Mouse (Mus musculus) retina, postnatal 7 days (tissue): Measurements from ENCODE around the gene Gm20388.

Experiments
- DNase-seq: peaks from one replicate; pipeline ENCODE4 v3.0.0-alpha.2; 2012; ENCODE audit warnings: low read depth, low spot score

The Gm20388 gene

DNA sequence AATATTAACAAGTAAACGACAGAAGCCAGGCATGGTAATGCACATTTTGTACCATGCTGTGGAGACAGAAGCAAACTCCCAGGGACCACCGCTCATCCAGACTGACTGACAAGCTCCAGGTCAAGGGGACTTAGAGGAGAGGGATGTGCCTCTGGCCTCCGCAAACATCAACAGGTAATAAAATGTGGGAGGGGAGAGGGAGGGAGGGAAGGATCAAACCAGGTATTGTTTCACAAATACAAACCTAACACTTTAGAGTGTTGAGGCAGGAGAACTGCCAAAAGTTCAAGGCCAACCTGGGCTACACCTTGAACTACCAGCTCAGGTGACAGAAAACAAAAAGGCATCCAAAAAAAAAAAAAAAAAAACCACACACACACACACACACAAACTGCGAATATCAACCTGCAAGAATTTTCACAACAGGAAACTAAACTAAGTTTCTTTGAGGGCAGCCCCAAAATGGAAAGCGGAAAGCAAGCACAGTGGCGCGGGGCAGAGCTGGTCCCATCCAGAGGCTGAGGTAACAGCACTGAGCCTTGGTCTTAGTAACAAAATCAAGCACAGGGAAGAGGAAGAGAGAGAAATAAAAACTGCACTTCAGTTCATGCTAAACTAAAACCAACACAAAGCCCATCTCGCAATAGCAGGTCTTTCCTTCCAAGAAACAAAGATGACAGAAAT lies 3076.0 kb downstream of the Gm20388 start:
- DNase-seq = no peak

GRCm38 (mm10) chr8:122987255-122987654 lies 3076.6 kb downstream of the Gm20388 start:
- no peak for DNase-seq

- no peak for DNase-seq
Measured at GRCm38 (mm10) chr8:122988955-122989354, 3078.3 kb downstream of the Gm20388 start.

GRCm38 (mm10) chr8:122989976-122990375 lies 3079.3 kb downstream of the Gm20388 start:
- DNase-seq = no peak

DNA sequence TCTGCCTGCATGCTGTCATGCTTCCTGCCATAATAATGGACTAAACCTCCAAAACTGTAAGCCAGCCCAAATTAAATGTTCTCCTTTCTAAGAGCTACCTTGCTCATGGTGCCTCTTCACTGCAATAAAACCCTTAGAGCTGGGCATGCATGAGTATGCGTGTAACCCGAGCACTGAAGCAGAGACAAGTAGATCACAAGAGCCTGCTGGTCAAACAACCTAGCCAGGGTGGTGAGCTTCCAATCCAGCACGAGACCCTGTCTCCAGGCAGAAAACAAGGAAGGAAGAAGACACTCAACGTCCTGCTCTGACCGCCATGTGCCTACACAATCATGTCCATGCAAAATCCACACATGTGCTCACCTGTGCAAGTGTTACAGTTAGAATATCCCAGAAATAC lies 3080.7 kb downstream of the Gm20388 start:
- no peak for DNase-seq

GRCm38 (mm10) chr8:122992296-122992695 lies 3081.7 kb downstream of the Gm20388 start:
- no peak for DNase-seq

GRCm38 (mm10) chr8:122993031-122993430 lies 3082.4 kb downstream of the Gm20388 start:
- no peak for DNase-seq

DNA sequence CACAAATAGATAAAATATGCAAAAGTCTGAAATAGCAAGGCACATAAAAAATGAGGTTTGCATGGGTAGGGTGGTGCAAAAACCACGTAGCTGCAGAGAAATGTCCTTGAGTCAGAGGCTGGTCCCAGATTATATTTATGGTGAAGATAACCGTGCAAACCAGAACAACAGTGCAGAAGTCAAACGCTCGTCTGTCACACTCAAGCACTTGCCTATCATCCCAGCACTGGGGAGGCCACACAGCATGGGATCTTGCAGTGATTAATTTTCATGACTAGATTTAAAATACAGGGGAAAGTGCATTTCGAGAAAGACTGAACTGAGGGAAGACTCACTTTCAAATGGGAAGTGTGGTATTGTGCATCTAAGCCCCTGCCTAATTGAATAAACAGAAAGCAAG lies 3083.1 kb downstream of the Gm20388 start:
- DNase-seq = no peak

GRCm38 (mm10) chr8:122997963-122998362 lies 3087.3 kb downstream of the Gm20388 start:
- no peak for DNase-seq

GRCm38 (mm10) chr8:123000311-123000710 lies 3089.7 kb downstream of the Gm20388 start:
- DNase-seq = no peak

DNA sequence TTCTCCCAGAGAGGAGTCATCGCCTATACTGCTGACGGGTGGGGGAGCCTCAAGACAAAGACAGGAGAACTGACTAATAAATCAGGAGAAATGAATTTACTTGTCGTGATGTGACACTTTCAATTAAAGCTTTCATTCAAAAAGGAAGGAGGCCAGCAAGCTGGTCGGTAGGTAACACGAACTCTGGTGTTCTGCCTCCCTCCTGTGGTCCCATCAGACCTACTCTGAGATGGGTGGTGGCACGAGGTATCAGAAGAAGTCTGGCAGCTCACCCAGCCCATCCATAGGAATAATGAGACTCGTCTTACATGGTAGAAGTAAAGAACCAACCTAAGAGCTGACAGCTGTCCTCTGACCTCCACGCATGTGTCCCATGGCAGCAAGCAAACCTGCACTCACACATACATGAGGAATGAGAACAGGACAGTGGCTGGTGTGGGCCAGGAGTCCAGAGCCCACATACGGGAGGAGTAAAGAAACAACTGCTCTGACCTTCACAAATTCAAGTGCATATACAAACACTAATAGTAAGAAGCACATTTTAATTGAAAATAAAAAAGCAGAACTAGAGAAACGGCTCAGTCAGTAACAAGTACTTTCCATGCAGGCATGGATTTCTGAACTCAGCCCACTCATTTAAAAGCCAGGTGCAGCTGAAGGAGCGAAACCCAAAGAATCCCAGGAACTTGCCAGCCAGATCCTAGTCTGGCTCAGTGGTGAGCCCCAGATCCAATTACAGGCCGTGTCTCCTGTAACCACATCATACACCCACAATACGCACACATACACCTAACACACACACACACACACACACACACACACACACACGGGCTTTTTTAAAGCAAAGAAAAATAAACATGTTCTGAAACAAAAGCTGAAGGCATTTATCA lies 3093.6 kb downstream of the Gm20388 start:
- DNase-seq = no peak

DNA sequence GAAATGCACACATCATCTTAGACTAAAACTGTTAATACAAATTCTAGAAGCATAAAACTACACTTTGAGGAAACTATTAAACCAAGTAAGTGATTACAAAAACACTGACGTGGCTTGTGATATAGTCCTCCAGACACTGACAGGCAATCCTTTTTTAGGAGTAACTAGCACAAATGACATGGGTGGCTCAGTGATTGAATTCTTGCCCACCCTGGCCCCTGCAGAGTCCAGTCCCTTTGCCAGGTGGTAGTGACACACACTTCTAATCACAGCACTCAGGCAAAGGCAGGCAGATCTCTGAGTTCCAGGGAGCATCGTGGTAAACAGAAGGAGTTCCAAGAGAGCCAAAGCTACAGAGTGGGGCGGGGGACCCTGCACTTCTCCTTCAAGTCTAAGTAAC lies 3094.7 kb downstream of the Gm20388 start:
- no peak for DNase-seq

GRCm38 (mm10) chr8:123005805-123006204 lies 3095.2 kb downstream of the Gm20388 start:
- no peak for DNase-seq

DNA sequence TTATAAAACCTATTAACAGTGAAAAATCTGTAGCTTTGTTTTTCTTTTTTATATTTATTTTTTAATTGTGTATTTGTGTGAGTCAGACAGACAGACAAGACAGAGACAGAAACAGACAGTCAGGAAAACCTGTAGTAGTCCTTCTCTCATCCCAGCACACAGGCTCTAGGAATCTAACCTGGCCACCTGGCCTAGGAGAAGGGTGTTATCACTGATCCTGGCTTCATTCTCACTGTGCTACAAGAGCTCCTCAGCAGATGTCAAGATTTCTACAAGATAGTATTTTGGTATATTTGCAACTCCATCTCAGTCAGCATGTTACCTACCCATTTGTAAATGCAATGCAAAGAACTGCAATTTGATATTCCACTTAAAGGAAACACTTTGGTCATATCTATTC lies 3100.7 kb downstream of the Gm20388 start:
- DNase-seq = no peak

DNA sequence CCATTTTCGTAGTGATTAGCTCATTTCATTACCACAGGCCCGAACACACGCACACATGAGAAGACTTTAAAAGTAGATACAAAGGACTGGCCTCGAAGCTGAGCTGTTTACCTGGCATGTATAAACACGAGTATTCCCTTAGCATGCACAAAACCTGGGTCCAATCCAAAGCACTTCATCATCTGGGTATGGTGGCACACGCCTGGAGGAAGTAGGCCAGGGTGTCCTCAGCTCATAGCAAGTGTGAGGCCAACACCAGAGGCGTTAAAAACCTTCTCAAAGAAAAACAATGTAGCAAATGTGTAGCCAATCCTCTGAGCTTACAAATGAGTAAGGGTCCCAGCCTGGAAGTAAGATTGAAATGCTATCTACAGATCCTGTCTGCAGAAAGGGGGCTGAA lies 3103.8 kb downstream of the Gm20388 start:
- no peak for DNase-seq

GRCm38 (mm10) chr8:123015074-123015473 lies 3104.4 kb downstream of the Gm20388 start:
- no peak for DNase-seq

GRCm38 (mm10) chr8:123017143-123017542 lies 3106.5 kb downstream of the Gm20388 start:
- DNase-seq = no peak

DNA sequence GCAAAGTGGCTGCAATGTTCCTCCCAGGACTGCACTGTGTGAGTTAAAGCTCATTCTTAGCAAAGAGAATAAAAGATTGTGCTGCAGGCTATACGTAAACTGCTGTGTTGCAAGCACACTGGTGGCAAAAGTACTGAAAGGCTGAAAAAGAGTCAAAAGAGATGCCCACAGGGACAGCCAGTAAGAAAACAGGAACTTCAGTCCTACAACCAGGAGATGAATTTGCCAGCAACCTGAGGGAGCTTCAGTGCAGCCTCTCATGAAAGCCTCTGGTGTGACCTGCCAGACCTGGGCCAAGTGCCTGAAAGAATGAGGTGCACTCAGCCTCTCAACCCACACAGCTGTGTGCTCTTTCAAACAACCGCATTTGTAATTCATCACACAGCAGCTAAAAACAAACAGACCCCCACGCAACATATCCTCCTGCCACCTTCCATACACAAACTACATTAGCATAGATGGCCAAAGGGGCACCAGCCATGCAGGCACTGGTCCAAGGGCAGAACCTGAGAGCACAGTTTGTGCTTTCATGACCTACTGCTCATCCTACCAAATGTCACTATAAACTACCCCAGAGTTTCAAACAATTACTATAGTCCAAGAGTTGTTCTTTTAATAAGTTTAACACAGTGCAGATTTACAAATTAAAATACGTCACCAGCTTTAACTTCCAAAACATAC lies 3108.0 kb downstream of the Gm20388 start:
- no peak for DNase-seq

- DNase-seq = no peak
Measured at GRCm38 (mm10) chr8:123020084-123020483, 3109.4 kb downstream of the Gm20388 start.

GRCm38 (mm10) chr8:123020859-123021258 lies 3110.2 kb downstream of the Gm20388 start:
- DNase-seq = no peak

DNA sequence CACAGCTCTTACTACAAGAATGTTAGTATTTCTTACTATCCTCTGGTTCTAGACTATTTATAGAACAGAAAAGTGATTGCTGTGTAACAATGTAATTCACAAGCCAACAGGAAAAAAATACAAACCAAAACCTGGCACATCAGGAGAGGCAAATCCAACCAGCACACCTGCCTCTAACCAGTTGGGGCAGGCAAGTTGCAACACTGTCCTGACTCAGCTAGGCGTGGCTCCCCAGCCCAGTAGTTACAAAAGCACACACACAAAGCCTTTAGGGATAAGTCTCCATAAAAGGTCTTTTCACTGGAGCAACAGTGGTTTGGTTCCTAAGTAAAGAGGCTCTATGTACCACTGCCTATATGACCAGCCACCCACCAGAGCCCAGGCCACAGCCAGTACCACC lies 3110.6 kb downstream of the Gm20388 start:
- DNase-seq = no peak

DNA sequence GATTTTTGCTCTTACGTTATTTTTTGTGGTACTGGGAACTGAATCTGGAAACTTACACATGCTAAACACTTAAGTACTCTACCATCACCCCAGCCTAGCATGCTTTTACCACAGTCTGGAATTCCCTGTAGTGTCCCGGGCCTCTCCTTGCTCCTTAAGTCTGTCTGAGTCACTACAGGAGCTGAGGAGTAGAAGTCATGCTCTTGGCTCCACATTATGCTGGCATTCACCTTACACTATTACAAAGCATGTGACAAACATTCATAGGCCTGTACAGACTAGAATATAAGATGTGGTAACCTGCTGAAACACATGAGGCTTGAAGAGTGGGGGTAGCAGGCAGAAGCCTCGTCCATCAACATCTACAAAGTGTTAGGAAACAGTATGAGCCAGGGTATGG lies 3112.1 kb downstream of the Gm20388 start:
- no peak for DNase-seq
